Mouse (Mus musculus) hindlimb bud, embryonic 11.5 days (tissue): ENCODE measurements at regions not wholly inside any gene's neighbourhood (a gene's known extent, or its start where the extent isn't known, plus 50 kb on each side); places are given as distances from the start of the nearest gene placed in this dataset.

Experiments
- DNase-seq: peaks from one replicate; pipeline ENCODE4 v3.0.0-alpha.2; 2012; ENCODE audit warnings: low read depth, low spot score; ENCODE audit errors: extremely low spot score

- peak; percentile 61 for DNase-seq
Measured at GRCm38 (mm10) chr7:71648314-71648713, 297.0 kb upstream of the Gm10295 start.

GRCm38 (mm10) chr7:71646944-71647343 is 295.7 kb upstream of the Gm10295 start:
- DNase-seq, result no peak

GRCm38 (mm10) chr7:71623048-71623447 is 271.8 kb upstream of the Gm10295 start:
- DNase-seq, result no peak

GRCm38 (mm10) chr7:71603159-71603558 is 251.9 kb upstream of the Gm10295 start:
- no peak for DNase-seq

- DNase-seq, result no peak
Measured at GRCm38 (mm10) chr7:71596780-71597179, 245.5 kb upstream of the Gm10295 start.

GRCm38 (mm10) chr7:71587626-71588025 is 236.3 kb upstream of the Gm10295 start:
- DNase-seq, result no peak

GRCm38 (mm10) chr7:71583443-71584055 is 232.3 kb upstream of the Gm10295 start:
- DNase-seq, result no peak

- DNase-seq, result peak; percentile 26
Measured at GRCm38 (mm10) chr7:71581746-71582145, 230.5 kb upstream of the Gm10295 start.

- DNase-seq, result peak; percentile 18
Measured at GRCm38 (mm10) chr7:71560296-71560936, 209.1 kb upstream of the Gm10295 start.

GRCm38 (mm10) chr7:71556473-71556872 is 205.2 kb upstream of the Gm10295 start:
- DNase-seq, result no peak

- no peak for DNase-seq
Measured at GRCm38 (mm10) chr7:71555476-71555875, 204.2 kb upstream of the Gm10295 start.

GRCm38 (mm10) chr7:71546606-71547213 is 195.4 kb upstream of the Gm10295 start:
- DNase-seq, result no peak

- DNase-seq, result no peak
Measured at GRCm38 (mm10) chr7:71541467-71541866, 190.2 kb upstream of the Gm10295 start.

GRCm38 (mm10) chr7:71533109-71533508 is 181.8 kb upstream of the Gm10295 start:
- DNase-seq, result no peak

- no peak for DNase-seq
Measured at GRCm38 (mm10) chr7:71531496-71531895, 180.2 kb upstream of the Gm10295 start.

- no peak for DNase-seq
Measured at GRCm38 (mm10) chr7:71530922-71531321, 179.6 kb upstream of the Gm10295 start.

- DNase-seq, result no peak
Measured at GRCm38 (mm10) chr7:71526152-71526551, 174.9 kb upstream of the Gm10295 start.

- DNase-seq, result no peak
Measured at GRCm38 (mm10) chr7:71524577-71525126, 173.4 kb upstream of the Gm10295 start.

- DNase-seq, result no peak
Measured at GRCm38 (mm10) chr7:71524119-71524518, 172.8 kb upstream of the Gm10295 start.

GRCm38 (mm10) chr7:71507379-71507778 is 156.1 kb upstream of the Gm10295 start:
- DNase-seq, result no peak

GRCm38 (mm10) chr7:71500719-71501118 is 149.4 kb upstream of the Gm10295 start:
- no peak for DNase-seq

GRCm38 (mm10) chr7:71498123-71498522 is 146.8 kb upstream of the Gm10295 start:
- no peak for DNase-seq
